Mouse (Mus musculus): ENCODE measurements around the gene Ash1l. TPM values are rescaled to one million over a fixed set of nuclear protein-coding genes. Genes with fewer than 3 reads are reported as not detected.

The Ash1l gene
- polyA plus RNA-seq, 1 experiment = 18.8 TPM

DNA sequence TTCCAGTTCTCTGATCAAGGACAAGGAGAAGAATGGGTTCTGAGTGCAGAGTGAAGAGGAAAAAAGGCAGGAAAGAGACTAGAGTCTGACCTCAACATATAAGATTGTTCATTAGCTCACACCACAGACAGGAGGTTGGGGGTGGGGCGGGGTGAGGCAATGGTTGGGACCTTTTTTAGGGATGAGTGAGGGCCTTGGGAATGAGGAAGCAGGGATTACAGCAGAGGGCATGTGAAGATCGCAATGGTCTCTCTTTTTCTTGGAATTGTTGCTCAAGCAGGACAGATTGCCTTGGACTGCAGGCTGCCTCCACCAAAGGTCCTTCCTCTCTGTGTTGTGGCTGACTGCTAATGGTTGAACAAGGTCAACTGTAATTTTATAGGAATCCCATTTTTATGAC is 172.9 kb downstream of the Ash1l start:
- TF ChIP-seq POLR2A (IDR thresholded peaks at IDR 0.05; ENCODE audit: borderline replicate concordance, control insufficient read depth, low read depth, low read length) = no peak
- TF ChIP-seq CTCF (IDR thresholded peaks at IDR 0.05; ENCODE audit: control insufficient read depth, insufficient read depth, low read length) = no peak
- no peaks in the 10 kb centered on the region for H3K4me1 ChIP-seq (ENCODE audit: control insufficient read depth, insufficient read depth, low read length)
- H3K27ac ChIP-seq (ENCODE audit: control insufficient read depth, insufficient read depth, low read depth, low read length, poor library complexity) = no peak overlapping the region
- WGBS = 55% methylated on average over 2 of the region's 2 CpGs
- no peak overlapping the region for H3K4me3 ChIP-seq (replicated peaks; ENCODE audit: control insufficient read depth, low read depth, low read length)

DNA sequence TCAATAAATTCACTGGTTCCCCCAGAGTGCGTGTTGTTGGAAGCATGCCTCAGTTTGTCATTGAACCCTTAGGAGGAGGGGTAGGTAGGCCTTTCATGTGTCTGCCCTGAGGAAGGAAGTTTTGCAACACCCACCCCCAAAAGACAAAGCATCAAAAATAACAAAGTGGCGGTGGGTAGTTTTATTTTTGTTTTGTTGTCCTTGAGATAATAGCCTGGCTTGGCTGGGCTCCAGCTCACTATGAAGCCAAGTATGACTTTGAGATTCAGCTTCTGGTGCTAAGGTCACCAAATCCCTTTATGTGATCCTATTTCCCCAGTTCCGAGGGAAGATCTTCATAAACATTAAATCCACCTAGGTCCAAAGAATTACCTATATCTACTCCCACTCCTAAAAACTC is 173.8 kb downstream of the Ash1l start:
- no peak for TF ChIP-seq CTCF (IDR thresholded peaks at IDR 0.05; ENCODE audit: control insufficient read depth, insufficient read depth, low read length)
- TF ChIP-seq POLR2A (IDR thresholded peaks at IDR 0.05; ENCODE audit: borderline replicate concordance, control insufficient read depth, low read depth, low read length) = no peak
- WGBS = 48% methylated on average over 3 of the region's 3 CpGs
- Histone ChIP-seq H3K4me3 (replicated peaks; ENCODE audit: control insufficient read depth, low read depth, low read length) (no peak overlapping the region), H3K27ac (ENCODE audit: control insufficient read depth, insufficient read depth, low read depth, low read length, poor library complexity) (no peak overlapping the region), H3K4me1 (ENCODE audit: control insufficient read depth, insufficient read depth, low read length) (no peaks in the 10 kb centered on the region)

DNA sequence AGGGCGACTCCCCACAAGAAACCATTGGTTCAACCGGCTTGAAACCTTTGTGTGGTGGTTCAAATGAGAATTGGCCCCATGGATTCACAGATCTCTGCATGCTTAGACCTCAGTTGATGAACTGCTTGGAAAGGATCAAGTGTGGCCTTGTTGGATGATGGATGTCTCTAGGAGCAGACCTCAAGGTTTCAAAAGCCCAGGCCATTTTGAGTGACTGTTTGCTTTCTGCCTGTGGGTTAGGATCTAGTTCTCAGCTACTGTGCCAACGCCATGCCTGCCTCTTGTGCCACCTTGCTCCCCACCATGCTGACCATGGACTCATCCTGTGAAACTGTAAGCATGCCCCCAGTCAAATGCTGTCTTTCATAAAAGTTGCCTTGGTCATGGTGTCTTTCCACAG is 175.6 kb downstream of the Ash1l start:
- H3K4me3 ChIP-seq (replicated peaks; ENCODE audit: control insufficient read depth, low read depth, low read length) = no peak overlapping the region
- no peak overlapping the region for H3K27ac ChIP-seq (ENCODE audit: control insufficient read depth, insufficient read depth, low read depth, low read length, poor library complexity)
- WGBS = 87% methylated on average over 3 of the region's 3 CpGs
- TF ChIP-seq POLR2A (IDR thresholded peaks at IDR 0.05; ENCODE audit: borderline replicate concordance, control insufficient read depth, low read depth, low read length) = no peak
- TF ChIP-seq CTCF (IDR thresholded peaks at IDR 0.05; ENCODE audit: control insufficient read depth, insufficient read depth, low read length) = no peak
- H3K4me1 ChIP-seq (ENCODE audit: control insufficient read depth, insufficient read depth, low read length) = no peaks in the 10 kb centered on the region

Other genes starting within 250 kb of the Ash1l start
- 43.6 and 61.7 TPM in 2 replicates for gene Rit1, start 233.8 kb upstream of the Ash1l start, polyA plus RNA-seq (2011; ENCODE audit: insufficient read depth, insufficient read length, low replicate concordance, missing spikeins)
- 3.4 and 5.5 TPM in 2 replicates for gene Syt11, start 175.5 kb upstream of the Ash1l start, polyA plus RNA-seq (2011; ENCODE audit: insufficient read depth, insufficient read length, low replicate concordance, missing spikeins)
- 21.0 and 33.1 TPM in 2 replicates for gene Gon4l, start 115.4 kb upstream of the Ash1l start, polyA plus RNA-seq (2011; ENCODE audit: insufficient read depth, insufficient read length, low replicate concordance, missing spikeins)
- gene Msto1, start 36.6 kb upstream of the Ash1l start, polyA plus RNA-seq (2011; ENCODE audit: insufficient read depth, insufficient read length, low replicate concordance, missing spikeins) = 5.5 and 13.7 TPM in 2 replicates
- 97.2 and 175 TPM in 2 replicates for gene Dap3, start 559 bp downstream of the Ash1l start, polyA plus RNA-seq (2011; ENCODE audit: insufficient read depth, insufficient read length, low replicate concordance, missing spikeins)
- gene Rusc1, start 142.7 kb downstream of the Ash1l start, polyA plus RNA-seq (2011; ENCODE audit: insufficient read depth, insufficient read length, low replicate concordance, missing spikeins) = 14.5 and 17.1 TPM in 2 replicates
- gene Gm43738, start 150.5 kb downstream of the Ash1l start, polyA plus RNA-seq (2011; ENCODE audit: insufficient read depth, insufficient read length, low replicate concordance, missing spikeins) = not detected in 2 replicates
- gene Fdps, start 151.3 kb downstream of the Ash1l start, polyA plus RNA-seq (2011; ENCODE audit: insufficient read depth, insufficient read length, low replicate concordance, missing spikeins) = 21.7 and 30.3 TPM in 2 replicates
- gene Pklr, start 185.5 kb downstream of the Ash1l start, polyA plus RNA-seq (2011; ENCODE audit: insufficient read depth, insufficient read length, low replicate concordance, missing spikeins) = 14.3 and 16.0 TPM in 2 replicates
- 1.6 TPM in 1 of 2 replicates, not detected in the other for gene Hcn3, start 209.6 kb downstream of the Ash1l start, polyA plus RNA-seq (2011; ENCODE audit: insufficient read depth, insufficient read length, low replicate concordance, missing spikeins)
- gene Clk2, start 214.2 kb downstream of the Ash1l start, polyA plus RNA-seq (2011; ENCODE audit: insufficient read depth, insufficient read length, low replicate concordance, missing spikeins) = 43.3 and 90.9 TPM in 2 replicates
- gene Scamp3, start 226.9 kb downstream of the Ash1l start, polyA plus RNA-seq (2011; ENCODE audit: insufficient read depth, insufficient read length, low replicate concordance, missing spikeins) = 25.7 and 54.2 TPM in 2 replicates
- 4.1 and 9.8 TPM in 2 replicates for gene Fam189b, start 232.5 kb downstream of the Ash1l start, polyA plus RNA-seq (2011; ENCODE audit: insufficient read depth, insufficient read length, low replicate concordance, missing spikeins)